Mouse (Mus musculus) telencephalon, adult 2 months (tissue): ENCODE measurements around the gene Armh2.

Source experiments
- DNase-seq: peaks from one replicate; pipeline ENCODE4 v3.0.0-alpha.2; 2011; ENCODE audit warnings: low read depth, low spot score

Gene Armh2

GRCm38 (mm10) chr13:24741028-24741427, at the start of gene Armh2:
TSS of gene Armh2 (plus strand) at chr13:24741232.
- no peak for DNase-seq

GRCm38 (mm10) chr13:24693312-24693711, 47.7 kb upstream of the Armh2 start:
- DNase-seq = no peak

DNA sequence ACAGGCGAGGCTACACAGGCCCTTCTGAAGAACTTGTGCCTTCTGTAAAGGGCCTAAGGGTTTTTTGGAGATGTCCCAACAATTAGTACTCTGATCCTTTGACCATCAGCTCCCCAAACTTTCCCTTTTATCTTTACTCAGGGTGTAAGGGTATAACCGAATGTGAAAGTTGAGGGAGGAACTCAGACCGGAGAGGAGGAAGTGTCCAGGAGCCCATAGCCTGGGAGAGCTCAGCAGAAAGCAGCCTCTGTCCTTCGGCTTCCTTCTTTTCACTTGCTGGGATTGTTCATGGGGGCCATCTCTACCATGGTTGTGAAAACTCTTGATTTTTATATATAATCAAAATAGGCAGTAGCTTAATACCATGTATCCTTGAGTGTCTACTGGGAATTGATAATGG, 42.3 kb upstream of the Armh2 start:
- no peak for DNase-seq

- no peak for DNase-seq
Measured at GRCm38 (mm10) chr13:24702128-24702527, 38.9 kb upstream of the Armh2 start.

- no peak for DNase-seq
Measured at GRCm38 (mm10) chr13:24709656-24710396, 31.2 kb upstream of the Armh2 start.

DNA sequence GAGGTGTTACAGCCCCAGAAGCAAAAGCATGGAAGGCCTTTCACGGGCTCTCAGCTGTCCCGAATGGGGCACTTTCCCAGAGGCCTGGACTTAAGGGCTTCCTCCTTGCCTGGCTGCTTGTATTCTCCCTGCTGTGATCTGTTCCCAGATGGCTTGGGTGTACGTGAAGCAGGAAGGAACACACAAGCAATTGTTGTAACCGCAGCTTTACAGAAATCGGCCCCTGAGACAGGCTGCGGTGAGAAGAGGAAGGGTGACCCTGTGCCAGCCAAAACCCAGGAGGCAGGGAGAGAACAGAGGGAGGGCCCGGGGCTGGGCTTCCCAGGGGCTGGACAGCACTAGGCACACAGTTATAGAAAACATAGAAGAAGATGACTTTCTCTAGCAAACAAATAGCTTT, 30.1 kb upstream of the Armh2 start:
- DNase-seq = no peak

- no peak for DNase-seq
Measured at GRCm38 (mm10) chr13:24712581-24713130, 28.4 kb upstream of the Armh2 start.

DNA sequence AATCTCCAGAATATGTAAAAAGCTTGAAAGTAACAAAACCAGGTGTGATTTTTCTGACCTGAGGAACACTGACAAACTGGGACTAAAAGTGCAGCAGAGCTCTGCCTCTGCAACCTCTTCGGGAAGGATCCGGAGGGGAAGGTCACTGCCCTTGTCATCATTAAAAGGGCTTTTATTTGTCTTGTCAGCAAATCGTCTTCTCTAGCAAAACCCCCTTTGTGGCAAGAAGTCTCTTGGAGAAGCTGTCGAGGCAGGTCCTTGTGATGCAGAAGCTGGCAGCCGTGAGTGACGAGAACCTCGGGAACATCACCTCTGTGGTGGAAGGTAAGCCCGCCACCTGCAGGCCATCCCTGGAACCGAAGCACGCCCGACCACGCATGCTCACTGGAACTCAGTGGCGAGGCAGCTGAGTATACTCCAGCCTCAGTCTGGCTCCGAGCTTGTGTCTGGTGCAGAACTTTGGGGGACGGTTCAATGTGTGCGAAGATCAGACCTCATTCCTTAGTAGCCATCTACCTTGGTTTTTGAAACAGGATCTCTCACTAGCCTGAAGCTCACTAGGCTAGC, 27.5 kb upstream of the Armh2 start:
- peak; percentile 62 for DNase-seq

DNA sequence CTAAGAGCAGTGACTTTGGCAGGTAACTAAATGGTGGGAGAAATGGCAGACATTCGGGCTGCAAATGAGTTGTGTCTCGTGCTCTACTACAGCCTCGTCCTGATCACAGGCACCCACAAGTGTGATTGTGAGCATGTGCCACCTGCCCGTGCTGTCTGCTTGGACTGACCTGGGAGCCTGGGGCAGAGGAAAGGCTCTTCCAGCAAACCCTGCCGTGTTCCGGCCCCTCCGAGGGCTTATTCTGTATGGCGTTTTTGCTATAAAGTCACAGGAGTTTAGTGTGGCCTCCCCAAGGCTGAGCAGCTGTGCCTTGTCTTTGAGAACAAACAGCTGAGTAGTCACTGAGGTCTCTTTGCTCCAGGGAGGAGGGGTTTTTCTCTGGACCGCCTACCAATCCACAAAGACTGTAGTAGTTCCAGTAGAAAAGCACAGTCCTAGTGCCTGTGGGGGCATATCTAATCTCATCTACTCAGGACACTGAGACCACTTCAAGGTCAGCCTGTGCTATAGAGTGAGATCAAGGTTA, 26.6 kb upstream of the Armh2 start:
- DNase-seq = no peak

- no peak for DNase-seq
Measured at GRCm38 (mm10) chr13:24715601-24716000, 25.4 kb upstream of the Armh2 start.

GRCm38 (mm10) chr13:24716441-24716840, 24.6 kb upstream of the Armh2 start:
- DNase-seq = no peak

DNA sequence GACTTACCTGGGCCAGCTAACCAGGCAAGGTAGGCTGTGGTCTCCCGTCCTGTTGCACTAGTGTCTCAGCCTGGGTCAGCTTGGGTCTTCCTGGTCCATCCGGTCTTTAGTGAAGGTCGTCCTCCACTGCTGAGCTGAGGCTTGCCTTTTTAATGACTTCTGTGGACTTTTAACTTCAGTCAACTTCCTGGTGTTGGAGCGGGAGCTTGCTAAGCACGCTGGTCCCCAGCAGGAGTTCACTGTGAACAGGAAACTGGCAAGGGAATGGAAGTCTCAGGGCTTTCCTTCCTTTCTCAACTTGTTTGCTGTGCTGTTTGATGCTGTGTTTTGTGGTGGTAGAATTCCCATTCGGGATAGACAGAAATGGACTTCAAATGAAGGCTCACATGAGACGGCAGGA, 23.4 kb upstream of the Armh2 start:
- no peak for DNase-seq

GRCm38 (mm10) chr13:24721502-24721901, 19.5 kb upstream of the Armh2 start:
- DNase-seq = no peak

DNA sequence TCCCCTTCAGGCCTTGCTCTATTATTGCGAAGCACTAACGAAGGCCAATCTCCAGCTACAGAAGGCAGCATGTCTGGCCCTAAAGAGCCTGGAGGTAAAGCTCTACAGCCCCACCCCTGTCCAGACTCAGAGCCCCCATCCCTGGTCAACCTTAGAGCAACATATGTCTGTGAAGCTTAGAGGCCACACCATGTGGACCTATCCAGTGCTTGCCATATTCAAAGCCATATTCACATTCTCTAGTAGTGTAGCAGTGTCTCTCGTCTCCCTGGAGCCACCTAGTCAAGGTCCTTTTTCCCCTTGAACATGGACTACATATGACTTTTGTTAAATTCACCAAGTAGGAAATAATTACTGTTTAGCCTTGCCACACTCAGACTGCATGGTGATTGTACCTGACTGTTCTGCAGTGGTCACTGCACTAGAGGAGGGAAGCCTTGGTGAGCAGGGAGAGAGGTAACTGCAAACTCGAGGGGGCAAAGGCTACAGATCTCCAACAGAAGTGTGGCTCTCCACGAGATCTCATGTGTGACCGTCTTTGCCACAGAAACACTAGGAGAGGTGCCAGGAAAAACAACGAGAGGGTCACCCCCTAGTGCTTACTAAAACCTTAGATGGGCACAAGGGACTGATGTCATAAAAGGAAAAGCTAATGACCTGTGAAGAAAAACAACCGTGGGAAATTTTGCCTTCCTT, 17.2 kb upstream of the Armh2 start:
- DNase-seq = no peak

DNA sequence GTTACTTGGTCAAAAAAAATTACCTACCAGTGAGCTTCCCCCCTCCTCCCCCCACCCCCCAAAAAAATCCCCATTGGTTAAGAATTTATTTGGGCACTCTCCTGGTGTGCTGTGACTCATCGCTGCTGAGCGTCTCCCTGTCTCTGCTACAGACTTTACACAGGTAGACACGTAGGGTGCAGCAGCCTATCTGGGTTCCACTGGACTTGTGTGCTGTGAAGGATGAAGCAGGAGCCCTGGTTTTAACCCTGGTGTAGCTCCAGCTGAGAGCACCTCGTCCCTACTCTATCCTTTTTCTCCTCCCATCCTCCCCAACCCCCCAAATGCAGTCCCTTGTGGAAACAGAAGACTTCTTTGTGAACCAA, 16.7 kb upstream of the Armh2 start:
- no peak for DNase-seq

DNA sequence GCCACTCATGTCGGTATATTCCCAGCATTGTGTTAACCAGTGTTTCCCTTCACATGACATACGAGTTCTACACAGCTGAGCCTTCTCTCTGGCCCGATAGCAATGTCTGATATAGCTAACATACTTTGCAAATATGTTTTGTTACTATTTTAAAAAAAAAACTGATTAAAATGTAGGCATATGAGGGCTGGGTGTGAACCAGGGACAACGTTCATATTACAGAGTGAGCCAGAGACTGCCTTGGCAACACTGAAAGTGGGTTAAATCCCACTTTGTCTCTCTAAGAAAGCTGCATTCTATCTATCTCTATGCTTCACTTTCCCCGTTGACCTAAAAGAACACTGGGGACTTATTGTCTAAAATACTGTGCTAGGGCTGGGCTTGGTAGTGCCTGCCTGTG, 11.9 kb upstream of the Armh2 start:
- DNase-seq = peak; percentile 22

- no peak for DNase-seq
Measured at GRCm38 (mm10) chr13:24734502-24734901, 6.5 kb upstream of the Armh2 start.

DNA sequence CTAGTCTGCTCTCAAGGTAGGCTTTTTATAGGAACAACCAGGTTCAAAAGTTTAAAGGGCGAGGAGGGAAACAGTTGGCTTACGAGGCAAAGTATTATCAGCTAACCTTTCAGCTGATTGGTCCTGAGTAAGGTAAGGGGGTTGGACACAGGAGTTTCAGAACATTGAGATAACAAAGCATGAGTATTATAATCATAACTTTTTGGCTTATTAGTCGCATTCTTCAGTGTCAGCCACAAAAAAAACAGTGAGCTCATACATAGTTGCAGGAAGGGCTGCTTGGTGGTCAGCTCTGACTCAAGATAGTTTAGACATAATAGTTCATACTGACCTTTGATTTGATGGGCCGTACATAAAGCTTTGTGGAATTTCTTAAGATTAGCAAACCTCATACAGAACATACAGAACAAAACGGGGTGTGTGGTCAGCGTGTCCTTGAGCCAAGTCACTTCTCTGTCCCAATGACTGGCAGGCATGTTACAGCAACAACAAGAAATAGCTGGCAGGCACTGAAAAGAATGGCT, 5.4 kb upstream of the Armh2 start:
- DNase-seq = no peak

- DNase-seq = no peak
Measured at GRCm38 (mm10) chr13:24747823-24748222, 6.8 kb downstream of the Armh2 start.

DNA sequence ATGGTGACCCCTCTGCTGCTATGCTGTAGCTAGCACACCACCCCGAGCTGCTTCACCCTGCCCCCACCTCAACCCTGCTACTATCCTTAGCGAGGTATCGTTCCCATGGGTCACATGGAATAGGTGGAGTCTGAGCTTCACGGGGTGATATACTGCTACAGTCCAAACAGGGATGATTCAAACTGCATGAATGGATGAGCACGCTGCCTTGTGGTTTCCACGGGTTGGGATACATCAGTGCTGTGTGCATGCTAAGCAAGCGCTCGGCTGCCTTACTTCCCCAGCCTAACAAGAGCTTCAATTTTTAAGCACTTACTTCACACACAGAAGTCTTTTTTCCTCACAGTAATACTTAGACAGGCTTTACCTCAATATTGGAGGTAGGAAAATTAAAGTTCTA, 9.8 kb downstream of the Armh2 start:
- no peak for DNase-seq

DNA sequence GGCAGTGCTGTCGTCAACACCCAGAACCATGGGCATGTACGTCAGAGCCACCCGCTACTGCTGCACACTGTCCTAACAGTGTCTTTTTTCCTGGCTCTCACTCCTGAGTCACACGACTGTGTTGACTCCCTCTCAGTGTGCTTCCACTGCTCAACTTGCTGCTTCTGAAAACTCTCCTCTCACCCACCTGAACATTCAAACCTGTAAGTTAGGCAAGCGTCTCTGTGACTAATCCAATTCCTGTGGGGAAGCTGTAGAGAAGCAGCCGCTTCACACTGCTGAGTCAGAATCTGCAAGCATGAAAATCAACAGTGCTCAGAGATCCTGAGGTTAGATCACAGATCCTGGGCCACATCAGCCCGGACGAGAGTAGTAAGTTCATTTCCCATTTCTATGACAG, 10.4 kb downstream of the Armh2 start:
- peak; percentile 27 for DNase-seq

- DNase-seq = no peak
Measured at GRCm38 (mm10) chr13:24756756-24757155, 15.7 kb downstream of the Armh2 start.
